Mouse (Mus musculus) midbrain, embryonic 11.5 days (tissue): Measurements from ENCODE around the gene Ncdn. TPM values are rescaled to one million over a fixed set of nuclear protein-coding genes. Genes with fewer than 3 reads are reported as not detected.

Experiments used
- ATAC-seq: fragments of 200-750 bp; cut with Nextera tagmentation; 2 replicates; pipeline ENCODE4 v1.8.0; 2017; ENCODE audit warnings: moderate TSS enrichment, moderate library complexity; ENCODE audit not compliant: low FRiP score
- DNase-seq: peaks from one replicate; pipeline ENCODE4 v3.0.0; 2015; ENCODE audit warnings: low spot score; ENCODE audit errors: missing footprints
- H3K27ac ChIP-seq: fragments of 300-500 bp; sonication (generic); 2 replicates; pipeline ENCODE4 v1.5.1; 2014; ENCODE audit warnings: low read depth, low read length
- H3K27me3 ChIP-seq: fragments of 300-500 bp; sonication (generic); 2 replicates; pipeline ENCODE4 v1.6.1; 2014; ENCODE audit warnings: mild to moderate bottlenecking, low read length, moderate library complexity, mixed read lengths; ENCODE audit not compliant: control insufficient read depth, insufficient read depth
- H3K36me3 ChIP-seq: fragments of 300-500 bp; sonication (generic); 2 replicates; pipeline ENCODE4 v1.6.1; 2014; ENCODE audit warnings: mild to moderate bottlenecking, low read length, moderate library complexity, mixed read lengths; ENCODE audit not compliant: control insufficient read depth, insufficient read depth
- H3K4me1 ChIP-seq: fragments of 300-500 bp; sonication (generic); 2 replicates; pipeline ENCODE4 v1.6.1; 2014; ENCODE audit warnings: low read length; ENCODE audit not compliant: control insufficient read depth, insufficient read depth
- H3K4me2 ChIP-seq: fragments of 300-500 bp; sonication (generic); 2 replicates; pipeline ENCODE4 v1.6.1; 2014; ENCODE audit warnings: mild to moderate bottlenecking, moderate library complexity
- H3K4me3 ChIP-seq: fragments of 300-500 bp; sonication (generic); 2 replicates; pipeline ENCODE4 v1.5.1; 2014; ENCODE audit warnings: low read depth, low read length
- H3K9ac ChIP-seq: fragments of 300-500 bp; sonication (generic); 2 replicates; pipeline ENCODE4 v1.6.1; 2014; ENCODE audit warnings: low read length
- H3K9me3 ChIP-seq: fragments of 300-500 bp; sonication (generic); 2 replicates; pipeline ENCODE4 v1.6.1; 2016; ENCODE audit warnings: low read length; ENCODE audit not compliant: control insufficient read depth
- WGBS: fragments of 180-500 bp; shearing (Covaris S2); extraction: QIAGEN DNeasy Blood & Tissue Kit; methylation state at CpG from one replicate; pipeline ENCODE4 v1.1.7; 2014; 5-methylcytosine and 5-hydroxymethylcytosine counted together
- polyA plus RNA-seq: library from polyadenylated mRNA; unstranded; fragments of >200 nt; fragmentation: Nextera tagmentation; extraction: Ambion mirVana; gene quantifications from 2 replicates; pipeline ENCODE4 v1.2.1, GENCODE M21; 2014

Ncdn gene
- polyA plus RNA-seq, 1 experiment from 2014 or later = 23.3 TPM

DNA sequence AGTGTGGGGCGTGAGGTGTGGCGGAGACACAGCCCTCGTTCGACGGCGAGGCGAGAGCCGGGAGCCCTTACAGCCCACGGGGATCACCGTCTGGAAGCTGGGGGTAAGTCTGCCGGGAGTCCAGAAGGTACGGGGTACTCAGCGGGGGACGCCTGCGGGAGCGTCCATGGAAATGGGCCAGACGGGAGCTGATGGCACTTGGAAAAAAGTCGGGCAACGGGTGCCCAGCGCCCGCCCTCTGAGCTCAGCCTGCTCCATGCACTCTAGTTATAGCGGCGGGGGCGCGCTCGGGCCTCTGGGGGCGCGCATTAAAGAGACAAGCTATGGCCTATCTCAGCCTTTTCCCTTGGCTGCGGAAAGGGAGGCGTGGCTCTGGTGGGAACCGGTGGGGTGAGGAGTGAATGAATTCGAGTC lies 17.2 kb downstream of the Ncdn start, which contains the start of gene Tfap2e:
Tfap2e (minus strand) TSS at position 240 of the 414 bp plus-strand sequence.
- Histone ChIP-seq H3K9ac (peak within 1 kb of the TSS; percentile 16; the same call in 1 of the 2 replicates), H3K36me3 (no peaks in the 10 kb centered on the region), H3K4me1 (peaks cover 9% of the 10 kb centered on the region), H3K9me3 (no peaks in the 10 kb centered on the region), H3K27ac (no peak within 1 kb of the TSS), H3K4me3 (peak within 1 kb of the TSS; percentile 32), H3K27me3 (peaks cover 95% of the 10 kb centered on the region), H3K4me2 (peak within 1 kb of the TSS; percentile 26; the same call in 1 of the 2 replicates)
- peak; percentile 96 for DNase-seq
- ATAC-seq = peak; percentile 62
- WGBS = 2% methylated on average over 32 of the region's 32 CpGs

DNA sequence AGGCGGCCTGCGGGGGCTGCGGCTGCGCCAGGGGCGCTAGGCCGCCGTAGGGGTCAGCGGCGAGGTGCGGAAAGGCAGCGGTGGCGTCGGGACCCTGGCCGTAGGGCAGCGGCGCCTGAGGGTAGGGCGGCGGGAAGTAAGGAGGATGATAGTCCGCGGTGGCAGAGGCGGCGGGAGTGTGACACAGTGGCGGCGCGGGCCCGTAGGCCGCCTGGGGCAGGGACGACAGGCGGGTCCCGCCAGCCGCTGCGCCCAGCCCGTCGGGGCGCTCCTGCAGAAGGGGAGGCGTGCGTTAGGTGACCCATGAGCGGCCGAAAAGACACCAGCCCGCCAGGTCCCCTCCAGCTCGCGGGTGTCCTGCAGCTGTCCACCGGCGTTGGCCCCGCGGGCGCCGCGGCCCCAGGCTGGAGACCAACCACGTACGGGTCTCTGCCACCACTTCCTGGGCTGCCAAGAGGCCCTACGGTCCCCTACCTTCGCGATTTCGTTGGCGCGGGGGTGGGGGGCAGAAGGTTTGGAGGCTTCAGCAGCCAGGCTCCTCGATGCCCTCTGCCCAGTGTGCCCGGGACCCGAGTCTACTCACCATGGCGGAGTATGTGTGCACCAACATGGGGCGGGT lies 17.7 kb downstream of the Ncdn start:
- peak overlapping the region; percentile 32 for H3K4me3 ChIP-seq
- peaks cover 9% of the 10 kb centered on the region for H3K4me1 ChIP-seq
- no peaks in the 10 kb centered on the region for H3K36me3 ChIP-seq
- H3K9me3 ChIP-seq = no peaks in the 10 kb centered on the region
- DNase-seq = no peak
- peaks cover 98% of the 10 kb centered on the region for H3K27me3 ChIP-seq
- peak overlapping the region; percentile 16; the same call in 1 of the 2 replicates for H3K9ac ChIP-seq
- H3K27ac ChIP-seq = no peak overlapping the region
- 2% methylated on average over 53 of the region's 62 CpGs for WGBS
- ATAC-seq = peak; percentile 28; the same call in 1 of the 2 replicates
- peak overlapping the region; percentile 26; the same call in 1 of the 2 replicates for H3K4me2 ChIP-seq

DNA sequence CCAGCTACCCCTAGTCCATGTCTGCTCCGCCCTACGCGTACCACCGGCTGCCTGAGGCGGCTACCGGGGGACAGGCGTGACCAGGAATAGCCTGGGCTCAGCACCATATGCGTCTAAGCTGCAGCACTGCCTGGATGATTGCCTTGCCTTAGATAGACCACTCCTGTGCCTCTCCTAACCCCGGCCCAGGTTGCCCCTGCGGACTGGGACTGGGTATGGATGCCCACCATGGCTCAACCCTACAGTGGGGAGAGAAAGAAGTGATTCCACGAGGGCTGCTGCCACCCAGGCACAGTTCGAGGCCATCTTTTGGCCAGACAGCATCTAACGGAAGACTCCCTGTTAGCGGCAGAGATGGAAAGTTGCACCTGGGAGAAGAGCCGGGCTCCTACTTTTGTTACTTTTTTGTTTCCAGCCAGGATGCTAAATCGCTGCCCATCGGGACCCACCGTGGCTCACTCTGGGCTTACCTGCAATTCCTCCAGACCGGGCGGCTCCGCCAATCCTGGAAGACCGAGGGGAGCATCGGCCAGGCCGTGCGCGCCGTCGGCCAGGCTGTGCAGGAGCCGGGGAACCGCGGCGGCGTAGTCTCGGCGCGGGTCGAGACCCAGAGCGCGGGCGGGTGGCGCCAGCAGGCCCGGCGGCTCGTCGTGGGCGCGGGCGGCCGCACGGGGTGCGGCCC lies 18.4 kb downstream of the Ncdn start:
- Histone ChIP-seq H3K4me3 (peak overlapping the region; percentile 32), H3K27ac (no peak overlapping the region), H3K9me3 (no peaks in the 10 kb centered on the region), H3K9ac (peak overlapping the region; percentile 16; the same call in 1 of the 2 replicates), H3K4me1 (peaks cover 9% of the 10 kb centered on the region), H3K4me2 (no peak overlapping the region), H3K36me3 (no peaks in the 10 kb centered on the region), H3K27me3 (peaks cover 95% of the 10 kb centered on the region)
- WGBS = 3% methylated on average over 51 of the region's 51 CpGs
- peak; percentile 96 for DNase-seq
- no peak for ATAC-seq

DNA sequence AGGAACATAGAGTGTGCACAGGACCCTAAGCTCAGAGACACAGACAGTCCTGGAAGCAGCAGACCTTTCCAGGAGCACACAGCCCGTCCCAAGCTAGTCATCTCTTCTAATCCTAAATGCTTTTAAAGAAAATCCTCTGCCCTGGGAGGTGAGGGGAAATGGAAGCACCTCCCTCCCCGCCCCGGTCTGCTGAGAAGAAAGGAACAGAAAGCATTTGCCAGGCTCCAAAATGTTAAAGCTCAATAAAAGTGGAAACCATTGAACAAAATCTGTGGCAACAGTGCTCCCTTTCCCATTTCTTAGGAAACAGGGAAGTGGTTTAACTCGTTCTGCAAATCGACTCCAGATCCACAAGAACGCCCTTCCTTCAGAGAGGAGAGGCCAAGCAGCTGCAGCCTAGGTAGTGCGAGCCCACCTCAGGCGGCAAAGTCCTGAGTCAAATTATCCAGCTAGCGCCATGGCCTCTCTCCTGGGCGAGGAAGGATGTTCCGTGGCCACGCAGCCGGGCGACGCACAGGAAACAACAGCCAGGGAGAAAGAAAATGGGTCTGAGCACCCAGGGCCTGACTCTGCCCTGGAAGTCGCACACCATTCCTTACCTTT lies 19.1 kb downstream of the Ncdn start:
- peak; percentile 93 for DNase-seq
- H3K36me3 ChIP-seq = no peaks in the 10 kb centered on the region
- H3K27me3 ChIP-seq = peaks cover 93% of the 10 kb centered on the region
- H3K4me1 ChIP-seq = peaks cover 9% of the 10 kb centered on the region
- no peak for ATAC-seq
- H3K4me2 ChIP-seq = no peak overlapping the region; the same call in 1 of the 2 replicates
- 2% methylated on average over 16 of the region's 16 CpGs for WGBS
- H3K9me3 ChIP-seq = no peaks in the 10 kb centered on the region
- peak overlapping the region; percentile 32 for H3K4me3 ChIP-seq
- no peak overlapping the region for H3K27ac ChIP-seq
- no peak overlapping the region for H3K9ac ChIP-seq

- peak overlapping the region; percentile 17 for H3K4me2 ChIP-seq
Measured at GRCm38 (mm10) chr4:126732531-126733380, 20.5 kb downstream of the Ncdn start.

DNA sequence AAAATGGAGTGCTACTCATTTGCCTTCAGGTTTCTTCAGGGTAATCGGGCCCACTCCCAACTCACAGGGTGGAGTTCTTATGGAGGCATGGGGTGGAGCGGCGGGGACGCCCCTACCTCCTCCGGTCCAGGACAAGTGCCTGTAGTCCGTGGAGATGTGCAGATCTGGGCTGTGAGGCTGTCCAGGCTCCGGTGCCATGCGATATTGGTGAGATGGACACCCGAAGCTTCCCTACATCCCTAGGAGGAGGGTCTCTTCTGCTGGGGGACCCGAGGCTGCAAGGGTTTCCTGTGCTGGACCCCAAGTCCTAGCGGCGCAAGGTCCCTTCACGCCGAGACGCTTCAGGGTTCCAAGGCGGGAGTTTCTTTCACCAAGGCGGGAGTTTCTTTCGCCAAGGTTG lies 21.1 kb downstream of the Ncdn start:
- Histone ChIP-seq H3K27ac (no peak overlapping the region), H3K4me1 (peaks cover 9% of the 10 kb centered on the region), H3K4me2 (peak overlapping the region; percentile 17; the same call in 1 of the 2 replicates), H3K4me3 (peak overlapping the region; percentile 4; the same call in 1 of the 2 replicates), H3K27me3 (peaks cover 73% of the 10 kb centered on the region), H3K36me3 (no peaks in the 10 kb centered on the region), H3K9ac (no peak overlapping the region), H3K9me3 (no peaks in the 10 kb centered on the region)
- ATAC-seq = no peak
- WGBS = 3% methylated on average over 18 of the region's 18 CpGs
- DNase-seq = peak; percentile 91

More at GRCm38 (mm10) chr4:126732531-126733380, 20.5 kb downstream of the Ncdn start:
- Histone ChIP-seq H3K9ac (no peak overlapping the region), H3K27ac (no peak overlapping the region), H3K27me3 (peaks cover 80% of the 10 kb centered on the region), H3K36me3 (no peaks in the 10 kb centered on the region), H3K9me3 (no peaks in the 10 kb centered on the region), H3K4me1 (peaks cover 9% of the 10 kb centered on the region), H3K4me3 (peak overlapping the region; percentile 4; the same call in 1 of the 2 replicates)
- DNase-seq = peak; percentile 94
- ATAC-seq = no peak
- WGBS = 4% methylated on average over 26 of the region's 26 CpGs

GRCm38 (mm10) chr4:126707439-126707826 lies 45.8 kb downstream of the Ncdn start:
- WGBS = 53% methylated on average over 5 of the region's 5 CpGs
- Histone ChIP-seq H3K4me1 (peaks cover 16% of the 10 kb centered on the region), H3K36me3 (peaks cover 17% of the 10 kb centered on the region), H3K4me3 (no peak overlapping the region), H3K9me3 (no peaks in the 10 kb centered on the region), H3K9ac (no peak overlapping the region), H3K4me2 (peak overlapping the region; percentile 7; the same call in 1 of the 2 replicates), H3K27ac (0 out of 2 replicates have a peak overlapping the region, but pooled peaks have one; percentile 12), H3K27me3 (no peaks in the 10 kb centered on the region)
- DNase-seq = peak; percentile 87
- no peak for ATAC-seq

GRCm38 (mm10) chr4:126706630-126707438 lies 46.4 kb downstream of the Ncdn start:
- peak overlapping the region; percentile 7; the same call in 1 of the 2 replicates for H3K27ac ChIP-seq
- no peak overlapping the region for H3K4me3 ChIP-seq
- DNase-seq = peak; percentile 92
- no peak overlapping the region for H3K9ac ChIP-seq
- peak; percentile 94 for ATAC-seq
- whole genome bisulfite sequencing = 32% methylated on average over 12 of the region's 12 CpGs
- peak overlapping the region; percentile 7; the same call in 1 of the 2 replicates for H3K4me2 ChIP-seq
- no peaks in the 10 kb centered on the region for H3K27me3 ChIP-seq
- H3K9me3 ChIP-seq = no peaks in the 10 kb centered on the region
- H3K4me1 ChIP-seq = peaks cover 16% of the 10 kb centered on the region
- peaks cover 19% of the 10 kb centered on the region for H3K36me3 ChIP-seq
